Mouse (Mus musculus): ENCODE results near the gene Stk39. TPM values are rescaled to one million over a fixed set of nuclear protein-coding genes. Genes with fewer than 3 reads are reported as not detected.
A peak's percentile ranks its signal among the peaks of the same experiment; 100 is the strongest.

Gene Stk39
- total RNA-seq, 2 experiments from 2014 or later = 1.3 to 3.2 TPM

GRCm38 (mm10) chr2:68350621-68351020 lies 121.4 kb downstream of the Stk39 start:
- peak; percentile 93 for ATAC-seq (replicated peaks; ENCODE audit: poor library complexity)

GRCm38 (mm10) chr2:68349593-68350383 lies 122.3 kb downstream of the Stk39 start:
- peak; percentile 68 for ATAC-seq (replicated peaks; ENCODE audit: poor library complexity)

- no peak for ATAC-seq (replicated peaks; ENCODE audit: poor library complexity)
These were observed 123.1 kb downstream of the Stk39 start for GRCm38 (mm10) chr2:68348966-68349365.

- ATAC-seq (replicated peaks; ENCODE audit: poor library complexity) = no peak
These were observed 125.3 kb downstream of the Stk39 start for GRCm38 (mm10) chr2:68346606-68347237.

- no peak for ATAC-seq (replicated peaks; ENCODE audit: poor library complexity)
These were observed 126.8 kb downstream of the Stk39 start for GRCm38 (mm10) chr2:68345269-68345668.

GRCm38 (mm10) chr2:68343751-68344150 lies 128.3 kb downstream of the Stk39 start:
- ATAC-seq (replicated peaks; ENCODE audit: poor library complexity) = no peak

GRCm38 (mm10) chr2:68342122-68342646 lies 129.9 kb downstream of the Stk39 start:
- no peak for ATAC-seq (replicated peaks; ENCODE audit: poor library complexity)

- ATAC-seq (replicated peaks; ENCODE audit: poor library complexity) = no peak
These were observed 135.2 kb downstream of the Stk39 start for GRCm38 (mm10) chr2:68336913-68337312.

GRCm38 (mm10) chr2:68334945-68335344 lies 137.1 kb downstream of the Stk39 start:
- no peak for ATAC-seq (replicated peaks; ENCODE audit: poor library complexity)

GRCm38 (mm10) chr2:68325306-68325705 lies 146.8 kb downstream of the Stk39 start:
- ATAC-seq (replicated peaks; ENCODE audit: poor library complexity) = no peak

GRCm38 (mm10) chr2:68321230-68321629 lies 150.8 kb downstream of the Stk39 start:
- no peak for ATAC-seq (replicated peaks; ENCODE audit: poor library complexity)

- no peak for ATAC-seq (replicated peaks; ENCODE audit: poor library complexity)
These were observed 151.4 kb downstream of the Stk39 start for GRCm38 (mm10) chr2:68320670-68321069.

- no peak for ATAC-seq (replicated peaks; ENCODE audit: poor library complexity)
These were observed 153.6 kb downstream of the Stk39 start for GRCm38 (mm10) chr2:68318452-68318851.

- ATAC-seq (replicated peaks; ENCODE audit: poor library complexity) = no peak
These were observed 154.2 kb downstream of the Stk39 start for GRCm38 (mm10) chr2:68317895-68318294.

- ATAC-seq (replicated peaks; ENCODE audit: poor library complexity) = no peak
These were observed 154.6 kb downstream of the Stk39 start for GRCm38 (mm10) chr2:68317452-68317851.

- ATAC-seq (replicated peaks; ENCODE audit: poor library complexity) = no peak
These were observed 156.8 kb downstream of the Stk39 start for GRCm38 (mm10) chr2:68315258-68315657.

- ATAC-seq (replicated peaks; ENCODE audit: poor library complexity) = no peak
These were observed 161.9 kb downstream of the Stk39 start for GRCm38 (mm10) chr2:68310121-68310520.

- ATAC-seq (replicated peaks; ENCODE audit: poor library complexity) = no peak
These were observed 165.5 kb downstream of the Stk39 start for GRCm38 (mm10) chr2:68306519-68306918.

- ATAC-seq (replicated peaks; ENCODE audit: poor library complexity) = no peak
These were observed 167.2 kb downstream of the Stk39 start for GRCm38 (mm10) chr2:68304771-68305460.

GRCm38 (mm10) chr2:68301811-68302542 lies 170.1 kb downstream of the Stk39 start:
- no peak for ATAC-seq (replicated peaks; ENCODE audit: poor library complexity)

- ATAC-seq (replicated peaks; ENCODE audit: poor library complexity) = no peak
These were observed 173.7 kb downstream of the Stk39 start for GRCm38 (mm10) chr2:68298356-68298755.

Data from megakaryocyte progenitor cell, adult 5-6 weeks (primary cell).